Mouse (Mus musculus) 3T3-L1 (cell line): Measurements from ENCODE around the gene S100a11.

Source experiments
- DNase-seq: peaks from one replicate; pipeline ENCODE4 v3.0.0-alpha.2; 2015; ENCODE audit warnings: low read depth, low spot score

S100a11 gene

DNA sequence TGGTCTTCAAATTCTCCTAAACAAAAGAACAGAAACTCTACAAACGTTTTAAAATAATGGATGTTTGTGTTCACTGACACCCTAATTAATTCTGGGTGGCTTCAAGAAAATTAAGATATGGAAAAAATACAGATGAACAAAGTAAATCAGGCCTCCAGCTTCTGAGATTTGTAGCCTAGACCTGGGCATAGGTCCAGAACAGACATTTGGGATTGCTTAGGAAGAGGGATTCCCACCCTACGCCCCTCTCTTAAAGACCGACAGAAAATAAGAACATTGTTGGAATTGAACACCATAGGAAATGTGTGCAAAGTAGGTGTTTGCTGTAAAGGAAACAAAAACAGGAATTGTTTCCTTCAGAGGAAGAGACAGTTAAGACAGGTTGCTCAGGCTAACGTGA, 37.2 kb downstream of the S100a11 start:
- no peak for DNase-seq

- no peak for DNase-seq
Observed at GRCm38 (mm10) chr3:93559961-93560360, 39.7 kb downstream of the S100a11 start.

GRCm38 (mm10) chr3:93562372-93562771, 42.1 kb downstream of the S100a11 start:
- peak; percentile 52 for DNase-seq

- no peak for DNase-seq
Observed at GRCm38 (mm10) chr3:93563216-93563615, 42.9 kb downstream of the S100a11 start.

GRCm38 (mm10) chr3:93566892-93567291, 46.6 kb downstream of the S100a11 start:
- DNase-seq, result no peak

DNA sequence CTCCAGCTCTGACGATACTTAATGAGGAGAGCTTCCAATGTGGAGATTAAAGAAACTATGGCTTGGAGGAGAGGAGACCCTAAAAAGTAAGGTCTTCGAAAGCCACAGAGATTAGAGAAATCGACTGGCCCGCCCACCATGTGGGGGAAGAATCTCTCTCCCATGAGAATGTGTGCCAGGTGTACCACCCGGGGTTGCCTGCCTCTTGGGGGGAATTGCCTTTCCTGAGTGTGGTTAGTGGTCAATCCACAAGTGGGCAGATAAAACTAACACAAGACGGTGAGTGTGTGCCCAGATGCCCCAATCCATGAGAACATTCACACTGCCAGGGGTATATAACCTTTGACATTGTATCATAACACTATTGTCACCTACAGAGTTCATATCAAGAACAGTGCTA, 47.4 kb downstream of the S100a11 start:
- DNase-seq, result no peak

DNA sequence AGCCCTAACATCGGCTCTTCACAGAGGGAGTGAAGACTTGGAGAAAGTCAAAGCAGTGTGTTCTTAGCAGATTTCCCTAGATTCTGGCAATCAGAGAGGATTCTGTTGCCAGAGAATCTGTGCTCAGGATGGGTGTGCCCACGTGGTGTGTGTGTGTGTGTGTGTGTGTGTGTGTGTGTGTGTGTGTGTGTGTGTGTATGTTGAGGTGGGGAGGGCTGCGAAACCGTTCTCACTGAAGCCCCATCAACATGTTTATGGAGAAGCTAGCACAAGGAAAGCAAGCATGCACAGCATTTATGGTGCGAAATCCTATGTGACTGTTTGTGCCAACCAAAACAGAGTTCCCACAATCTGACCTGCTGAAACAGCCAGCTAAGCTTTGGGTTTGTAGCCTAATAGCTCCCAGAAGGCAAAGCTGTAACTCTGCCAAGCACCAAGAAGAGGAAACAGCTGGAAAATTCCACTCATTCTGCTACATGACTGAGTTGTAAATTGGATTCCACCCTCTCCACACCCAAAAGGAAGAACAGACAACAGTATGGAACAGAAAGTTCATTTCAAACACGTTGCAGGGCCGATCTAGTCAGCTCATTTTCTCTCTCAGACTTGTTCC, 48.2 kb downstream of the S100a11 start:
- peak; percentile 99 for DNase-seq

- DNase-seq, result no peak
Observed at GRCm38 (mm10) chr3:93569046-93569445, 48.8 kb downstream of the S100a11 start.

- DNase-seq, result peak; percentile 95
Observed at GRCm38 (mm10) chr3:93572058-93572791, 51.9 kb downstream of the S100a11 start.
